Mouse (Mus musculus): ENCODE measurements around the gene Zc3hc1. TPM values are rescaled to one million over a fixed set of nuclear protein-coding genes. Genes with fewer than 3 reads are reported as not detected.
"Not testable (repeated sequence)": the region's sequence is repeated elsewhere in the genome, so short reads cannot be mapped to it uniquely, and the experiment has no call there.

Gene Zc3hc1
- polyA plus RNA-seq, 1 experiment, result 41.6 TPM

GRCm38 (mm10) chr6:30391996-30392395 lies 1.2 kb upstream of the Zc3hc1 start:
- no peak overlapping the region for H3ac ChIP-seq (ENCODE audit: control insufficient read depth, insufficient read length, low read depth)
- peaks cover 29% of the 10 kb centered on the region for H3K79me2 ChIP-seq (ENCODE audit: control insufficient read depth, insufficient read depth)
- H3K4me3 ChIP-seq (ENCODE audit: insufficient read depth, poor library complexity, severe bottlenecking), result no peak overlapping the region
- no peak for TF ChIP-seq MYOG (IDR thresholded peaks at IDR 0.05; ENCODE audit: control insufficient read depth, extremely low read depth, insufficient read length)
- no peak for TF ChIP-seq CEBPB (IDR thresholded peaks at IDR 0.05; ENCODE audit: low read depth)
- no peak for TF ChIP-seq USF1 (IDR thresholded peaks at IDR 0.05; ENCODE audit: low read depth)
- no peak for TF ChIP-seq CTCF (IDR thresholded peaks at IDR 0.05; ENCODE audit: control insufficient read depth, insufficient read depth, insufficient read length)
- TF ChIP-seq FOSL1 (IDR thresholded peaks at IDR 0.05; ENCODE audit: insufficient read depth, low read length, poor library complexity, severe bottlenecking), result no peak
- TF ChIP-seq MYOD1 (IDR thresholded peaks at IDR 0.05; ENCODE audit: control insufficient read depth, insufficient read length, low read depth), result no peak
- TF ChIP-seq MAX (IDR thresholded peaks at IDR 0.05), result no peak
- no peaks in the 10 kb centered on the region for H3K27me3 ChIP-seq (ENCODE audit: control insufficient read depth, insufficient read depth, insufficient read length)
- H3K79me3 ChIP-seq (ENCODE audit: low read depth), result peaks cover 16% of the 10 kb centered on the region
- no peaks in the 10 kb centered on the region for H3K36me3 ChIP-seq (ENCODE audit: control insufficient read depth, insufficient read depth)

DNA sequence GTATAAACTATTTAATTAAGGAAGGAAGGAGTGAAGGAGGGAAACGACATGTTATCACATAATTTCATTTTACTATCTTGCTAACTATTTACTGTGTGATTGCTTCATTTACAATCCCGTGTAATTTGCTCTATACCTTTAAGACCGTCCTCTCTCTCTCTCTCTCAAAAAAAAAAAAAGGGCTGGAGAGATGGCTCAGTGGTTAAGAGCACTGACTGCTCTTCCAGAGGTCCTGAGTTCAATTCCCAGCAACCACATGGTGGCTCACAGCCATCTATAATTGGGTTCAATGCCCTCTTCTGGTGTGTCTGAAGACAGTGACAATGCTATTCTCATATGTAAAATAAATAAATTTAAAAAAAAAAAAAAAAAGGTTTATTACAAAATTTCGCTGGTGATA lies 557 bp downstream of the Zc3hc1 start:
- Histone ChIP-seq H3K79me3 (ENCODE audit: low read depth) (peaks cover 16% of the 10 kb centered on the region), H3K36me3 (ENCODE audit: control insufficient read depth, insufficient read depth) (peaks cover 14% of the 10 kb centered on the region), H3K4me3 (ENCODE audit: insufficient read depth, poor library complexity, severe bottlenecking) (peak overlapping the region; percentile 75), H3ac (ENCODE audit: control insufficient read depth, insufficient read length, low read depth) (peak overlapping the region; percentile 99), H3K79me2 (ENCODE audit: control insufficient read depth, insufficient read depth) (peaks cover 29% of the 10 kb centered on the region)
- H3K27me3 ChIP-seq (ENCODE audit: control insufficient read depth, insufficient read depth, insufficient read length), result not testable (repeated sequence)

GRCm38 (mm10) chr6:30381116-30381515 lies 9.7 kb downstream of the Zc3hc1 start:
- TF ChIP-seq FOSL1 (IDR thresholded peaks at IDR 0.05; ENCODE audit: insufficient read depth, low read length, poor library complexity, severe bottlenecking) (no peak), MAX (IDR thresholded peaks at IDR 0.05) (no peak), CTCF (IDR thresholded peaks at IDR 0.05; ENCODE audit: control insufficient read depth, insufficient read depth, insufficient read length) (no peak), MYOG (IDR thresholded peaks at IDR 0.05; ENCODE audit: control insufficient read depth, extremely low read depth, insufficient read length) (no peak), MYOD1 (IDR thresholded peaks at IDR 0.05; ENCODE audit: control insufficient read depth, insufficient read length, low read depth) (no peak), CEBPB (IDR thresholded peaks at IDR 0.05; ENCODE audit: low read depth) (no peak), USF1 (IDR thresholded peaks at IDR 0.05; ENCODE audit: low read depth) (no peak)
- Histone ChIP-seq H3ac (ENCODE audit: control insufficient read depth, insufficient read length, low read depth) (no peak overlapping the region), H3K79me2 (ENCODE audit: control insufficient read depth, insufficient read depth) (no peaks in the 10 kb centered on the region), H3K27me3 (ENCODE audit: control insufficient read depth, insufficient read depth, insufficient read length) (no peaks in the 10 kb centered on the region), H3K4me3 (ENCODE audit: insufficient read depth, poor library complexity, severe bottlenecking) (no peak overlapping the region), H3K79me3 (ENCODE audit: low read depth) (no peaks in the 10 kb centered on the region), H3K36me3 (ENCODE audit: control insufficient read depth, insufficient read depth) (peaks cover 60% of the 10 kb centered on the region)

DNA sequence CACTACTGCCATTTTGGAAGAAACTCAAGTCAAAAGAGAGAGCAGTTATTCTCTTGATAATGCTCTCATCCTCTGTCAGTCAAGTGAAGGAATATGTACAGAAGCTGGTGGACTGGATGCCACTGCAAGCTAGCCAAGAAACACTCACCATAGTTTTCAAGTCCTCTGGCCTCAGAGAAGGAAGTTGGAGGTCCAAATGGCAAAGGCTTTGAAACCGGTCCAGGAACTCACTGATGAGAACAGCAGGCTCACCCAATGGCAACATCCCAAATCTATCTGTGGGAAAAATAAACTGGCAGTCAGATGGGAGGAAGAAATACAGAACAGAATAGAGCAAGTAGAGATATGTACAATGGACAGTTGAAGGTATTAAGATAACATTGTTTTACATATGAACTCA lies 15.0 kb downstream of the Zc3hc1 start:
- no peaks in the 10 kb centered on the region for H3K27me3 ChIP-seq (ENCODE audit: control insufficient read depth, insufficient read depth, insufficient read length)
- H3K79me2 ChIP-seq (ENCODE audit: control insufficient read depth, insufficient read depth), result no peaks in the 10 kb centered on the region
- TF ChIP-seq FOSL1 (IDR thresholded peaks at IDR 0.05; ENCODE audit: insufficient read depth, low read length, poor library complexity, severe bottlenecking) (no peak), CTCF (IDR thresholded peaks at IDR 0.05; ENCODE audit: control insufficient read depth, insufficient read depth, insufficient read length) (no peak), USF1 (IDR thresholded peaks at IDR 0.05; ENCODE audit: low read depth) (no peak), MYOD1 (IDR thresholded peaks at IDR 0.05; ENCODE audit: control insufficient read depth, insufficient read length, low read depth) (no peak), MYOG (IDR thresholded peaks at IDR 0.05; ENCODE audit: control insufficient read depth, extremely low read depth, insufficient read length) (no peak), MAX (IDR thresholded peaks at IDR 0.05) (no peak), CEBPB (IDR thresholded peaks at IDR 0.05; ENCODE audit: low read depth) (no peak)
- peaks cover 62% of the 10 kb centered on the region for H3K36me3 ChIP-seq (ENCODE audit: control insufficient read depth, insufficient read depth)
- no peaks in the 10 kb centered on the region for H3K79me3 ChIP-seq (ENCODE audit: low read depth)
- no peak overlapping the region for H3K4me3 ChIP-seq (ENCODE audit: insufficient read depth, poor library complexity, severe bottlenecking)
- H3ac ChIP-seq (ENCODE audit: control insufficient read depth, insufficient read length, low read depth), result no peak overlapping the region

- H3ac ChIP-seq (ENCODE audit: control insufficient read depth, insufficient read length, low read depth), result no peak overlapping the region
- peaks cover 67% of the 10 kb centered on the region for H3K36me3 ChIP-seq (ENCODE audit: control insufficient read depth, insufficient read depth)
- no peaks in the 10 kb centered on the region for H3K79me3 ChIP-seq (ENCODE audit: low read depth)
- no peaks in the 10 kb centered on the region for H3K27me3 ChIP-seq (ENCODE audit: control insufficient read depth, insufficient read depth, insufficient read length)
- H3K79me2 ChIP-seq (ENCODE audit: control insufficient read depth, insufficient read depth), result no peaks in the 10 kb centered on the region
- no peak overlapping the region for H3K4me3 ChIP-seq (ENCODE audit: insufficient read depth, poor library complexity, severe bottlenecking)
- TF ChIP-seq MYOD1 (IDR thresholded peaks at IDR 0.05; ENCODE audit: control insufficient read depth, insufficient read length, low read depth) (no peak), MYOG (IDR thresholded peaks at IDR 0.05; ENCODE audit: control insufficient read depth, extremely low read depth, insufficient read length) (no peak), USF1 (IDR thresholded peaks at IDR 0.05; ENCODE audit: low read depth) (no peak), FOSL1 (IDR thresholded peaks at IDR 0.05; ENCODE audit: insufficient read depth, low read length, poor library complexity, severe bottlenecking) (no peak), MAX (IDR thresholded peaks at IDR 0.05) (no peak), CEBPB (IDR thresholded peaks at IDR 0.05; ENCODE audit: low read depth) (no peak), CTCF (IDR thresholded peaks at IDR 0.05; ENCODE audit: control insufficient read depth, insufficient read depth, insufficient read length) (no peak)
Observed at GRCm38 (mm10) chr6:30374731-30375510, 15.9 kb downstream of the Zc3hc1 start.

Measured in C2C12 (cell line).